ENCODE assay signal across 8 mouse cellular contexts in genomic region chr8:12396501-12397345, GRCm38 (mm10). TPM values are rescaled to one million over a fixed set of nuclear protein-coding genes. Genes with fewer than 3 reads are reported as not detected.
DNase-seq lines count a peak whose midpoint lies in the region; ATAC-seq and TF ChIP-seq lines count a peak whose summit lies in the region.

No protein-coding gene starts in this region.

- peak overlapping the region; percentile 45 for H3K4me2 ChIP-seq in kidney, postnatal 0 days (ENCODE audit: low read length)
- peak overlapping the region; percentile 54 for H3K4me2 ChIP-seq in hindbrain, embryonic 16.5 days (ENCODE audit: low read length)

- DNase-seq in kidney, postnatal 0 days (ENCODE audit: low spot score): no peak
- no peak for DNase-seq in kidney, postnatal 14 days
- DNase-seq in embryo, embryonic 11 days: peak; percentile 74
- DNase-seq in neural tube, embryonic 10.5 days (ENCODE audit: extremely low spot score, low spot score): peak; percentile 76
- DNase-seq in cerebellum, postnatal 25 days: no peak
- no peak for DNase-seq in T-cell, adult 2 months (ENCODE audit: low spot score)

- peaks cover 16% of the 10 kb centered on the region; the same call in 1 of the 2 replicates for H3K4me1 ChIP-seq in kidney, postnatal 0 days (replicated peaks; ENCODE audit: insufficient read depth, low read length)
- H3K4me1 ChIP-seq in hindbrain, embryonic 16.5 days (ENCODE audit: control insufficient read depth, insufficient read depth, low read depth, low read length): peaks cover 16% of the 10 kb centered on the region

- ATAC-seq in kidney, postnatal 0 days (replicated peaks; ENCODE audit: low FRiP score, low read depth): peak; percentile 33; the same call in 1 of the 2 replicates
- no peak for ATAC-seq in hindbrain, embryonic 16.5 days
- ATAC-seq in megakaryocyte-erythroid progenitor cell, adult 5-6 weeks (replicated peaks; ENCODE audit: low FRiP score, low TSS enrichment, poor library complexity, severe bottlenecking): no peak

- H3K4me3 ChIP-seq in kidney, postnatal 0 days (replicated peaks; ENCODE audit: low read depth, low read length): peak overlapping the region; percentile 28
- peak overlapping the region; percentile 48 for H3K4me3 ChIP-seq in hindbrain, embryonic 16.5 days (ENCODE audit: low read length)

- no peak overlapping the region for H3K27ac ChIP-seq in kidney, postnatal 0 days
- peak overlapping the region; percentile 81 for H3K27ac ChIP-seq in hindbrain, embryonic 16.5 days (ENCODE audit: low read depth, low read length)

- peaks cover 92% of the 10 kb centered on the region for H3K27me3 ChIP-seq in kidney, postnatal 0 days (ENCODE audit: insufficient read depth, low read length)
- H3K27me3 ChIP-seq in hindbrain, embryonic 16.5 days (replicated peaks; ENCODE audit: control insufficient read depth, insufficient read depth, low read length): peaks cover 44% of the 10 kb centered on the region

- no peak overlapping the region for H3K9ac ChIP-seq in kidney, postnatal 0 days (ENCODE audit: low read depth, low read length)
- H3K9ac ChIP-seq in hindbrain, embryonic 16.5 days (ENCODE audit: low read depth, low read length): peak overlapping the region; percentile 61

- no peaks in the 10 kb centered on the region for H3K9me3 ChIP-seq in kidney, postnatal 0 days (replicated peaks; ENCODE audit: low read length)
- no peaks in the 10 kb centered on the region for H3K9me3 ChIP-seq in hindbrain, embryonic 16.5 days (ENCODE audit: control insufficient read depth, low read length)

- H3K36me3 ChIP-seq in kidney, postnatal 0 days (ENCODE audit: insufficient read depth, low read length): no peaks in the 10 kb centered on the region
- H3K36me3 ChIP-seq in hindbrain, embryonic 16.5 days (ENCODE audit: control insufficient read depth, insufficient read depth, low read length): no peaks in the 10 kb centered on the region

- WGBS in kidney, postnatal 0 days: 1% methylated on average over 111 of the region's 118 CpGs
- WGBS in hindbrain, embryonic 16.5 days: under 1% methylated on average over 61 of the region's 118 CpGs

- no peak for TF ChIP-seq CTCF in kidney, postnatal 0 days (IDR thresholded peaks at IDR 0.05; ENCODE audit: low read depth)

RNA-seq across cellular contexts. Expression of gene Sox1, which starts 1.6 kb away (rescaled TPM):
- polyA plus RNA-seq in kidney, postnatal 0 days (2015; fragmentation: Nextera tagmentation; extraction: Ambion mirVana): not detected in 2 replicates
- 1.2 and 1.4 TPM in 2 replicates for polyA plus RNA-seq in hindbrain, embryonic 16.5 days (2015; fragmentation: Nextera tagmentation; extraction: Ambion mirVana)
- total RNA-seq in megakaryocyte-erythroid progenitor cell, adult 5-6 weeks (2014; fragmentation: Nextera tagmentation): not detected in 2 replicates
- not detected in 2 replicates for total RNA-seq in megakaryocyte-erythroid progenitor cell, adult 5-6 weeks (2017)

Comparison
In these comparisons a context has a peak if more than half of its experiments do, and no peak if none do; other contexts are left out.
1. DNase-seq: peak in embryo, embryonic 11 days (single experiment) and neural tube, embryonic 10.5 days (single experiment); none in kidney, postnatal 0 days (single experiment), kidney, postnatal 14 days (single experiment), cerebellum, postnatal 25 days (0 of 2) and T-cell, adult 2 months (single experiment).